Mouse (Mus musculus) cerebellum, adult 2 months (tissue): ENCODE results near the gene Rnf39.

Experiments
- CTCF ChIP-seq: fragments of 200-500 bp; IDR thresholded peaks from 2 replicates; pipeline ENCODE4 v1.5.1; 2011; ENCODE audit warnings: low read depth, mild to moderate bottlenecking, control low read depth, low read length, moderate library complexity, borderline replicate concordance; ENCODE audit not compliant: insufficient read depth
- POLR2A ChIP-seq: fragments of 200-500 bp; IDR thresholded peaks from 2 replicates; pipeline ENCODE4 v1.6.1; 2011; ENCODE audit warnings: low read length, control low read depth, borderline replicate concordance; ENCODE audit not compliant: insufficient read depth

GRCm38 (mm10) chr17:36994528-36994927 is 51.8 kb downstream of the Rnf39 start:
- TF ChIP-seq CTCF, result no peak
- TF ChIP-seq POLR2A, result no peak
